Mouse (Mus musculus) adrenal gland, postnatal 36 days (tissue): ENCODE measurements around the gene Camta2. TPM values are rescaled to one million over a fixed set of nuclear protein-coding genes. Genes with fewer than 3 reads are reported as not detected.
A peak's percentile ranks its signal among the peaks of the same experiment; 100 is the strongest.

Source experiments
- DNase-seq, 2 experiments: peaks; one replicate each; pipeline ENCODE4 v3.0.0; 2021; ENCODE audit warnings: mixed read lengths in 1 of 2
- total RNA-seq, 2 experiments: library from RNA; stranded (reverse); gene quantifications; 2 replicates each; pipeline ENCODE4 v1.2.3; 2021

The Camta2 gene
- total RNA-seq, 2 experiments from 2014 or later: 36.5 to 45.7 TPM

DNA sequence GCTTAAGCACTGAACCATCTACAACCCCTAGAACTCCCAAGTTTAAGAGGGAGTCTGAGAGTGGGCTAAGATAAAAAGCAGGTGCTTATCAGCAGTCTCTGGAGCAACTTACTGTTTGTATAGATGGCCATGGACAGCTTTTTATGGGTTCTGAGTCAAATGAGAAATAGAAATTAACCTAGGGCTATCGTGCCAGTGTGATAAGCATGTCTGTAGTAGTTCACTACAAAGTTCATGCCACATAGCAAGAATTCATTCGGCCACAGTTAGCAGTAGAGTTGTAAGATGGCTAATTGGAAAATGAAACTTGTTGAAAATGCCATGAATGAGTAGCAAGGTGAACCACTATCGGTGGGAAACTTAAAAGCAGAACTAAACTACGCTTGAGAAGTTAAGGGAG, 39.4 kb downstream of the Camta2 start:
- DNase-seq: no peak

GRCm38 (mm10) chr11:70647716-70648420, 40.0 kb downstream of the Camta2 start:
- peak; percentile 53 to 58 for DNase-seq

GRCm38 (mm10) chr11:70646691-70647650, 40.9 kb downstream of the Camta2 start, which contains the start of the genes Rnf167 and Slc25a11:
Rnf167 (plus strand) TSS chr11:70647235.
Slc25a11 (minus strand) TSS chr11:70647479.
- peak; percentile 96 to 97 for DNase-seq

DNA sequence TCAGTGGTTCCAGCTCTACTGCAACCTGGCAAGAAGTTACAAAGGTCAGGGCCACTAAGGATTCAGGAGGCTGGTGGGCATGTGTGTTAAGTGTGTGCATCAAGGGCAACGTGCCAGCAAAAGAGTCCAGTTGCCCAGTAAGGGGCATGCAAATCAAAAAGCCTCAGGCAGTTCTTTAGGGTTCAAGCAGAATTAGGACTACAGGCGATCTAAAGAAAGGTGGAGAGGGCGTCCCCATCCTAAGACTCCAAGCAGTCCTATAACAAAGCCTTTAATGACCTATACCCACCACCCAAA, 41.7 kb downstream of the Camta2 start:
- no peak for DNase-seq

DNA sequence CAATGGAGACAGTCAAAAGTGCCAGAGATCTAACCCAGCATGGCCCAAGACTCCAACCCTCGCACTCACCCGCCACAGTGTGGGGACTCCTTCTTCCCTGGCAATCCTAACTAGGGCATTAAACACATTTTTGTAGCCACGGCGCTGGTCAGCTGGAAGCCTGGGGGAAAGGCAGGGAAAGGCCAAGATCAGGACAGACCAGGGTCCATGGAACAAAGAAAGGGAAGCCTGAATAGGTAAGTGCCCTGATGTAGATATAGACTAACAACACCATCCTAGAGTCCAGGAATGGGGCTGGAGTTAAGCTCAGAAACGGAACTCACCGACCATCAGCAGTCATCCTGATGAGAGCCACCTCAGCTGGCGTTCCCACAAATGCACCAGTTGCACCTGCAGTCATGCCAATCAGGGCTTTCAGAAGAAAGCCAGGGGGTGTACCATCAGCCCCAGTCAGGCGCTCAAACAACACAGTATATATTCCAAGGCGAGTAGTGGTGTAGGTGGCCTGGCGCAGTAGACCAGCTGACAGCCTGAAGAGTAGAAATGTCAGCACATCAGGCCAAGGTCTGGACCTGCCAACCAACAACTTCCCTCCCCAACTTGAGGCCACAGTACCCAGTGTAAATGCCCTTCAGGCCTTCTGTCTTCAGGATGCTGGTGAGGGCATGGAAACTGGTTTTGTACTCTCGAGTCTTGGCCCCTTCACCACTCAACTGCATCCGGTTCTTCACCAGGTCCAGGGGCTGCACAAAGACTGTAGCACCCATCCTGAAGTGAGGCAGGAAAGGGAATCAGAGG, 42.2 kb downstream of the Camta2 start:
- no peak for DNase-seq

- no peak for DNase-seq
These were observed 43.3 kb downstream of the Camta2 start for GRCm38 (mm10) chr11:70644564-70645103.

GRCm38 (mm10) chr11:70643051-70643450, 44.9 kb downstream of the Camta2 start:
- no peak for DNase-seq

- no peak for DNase-seq
These were observed 46.7 kb downstream of the Camta2 start for GRCm38 (mm10) chr11:70641241-70641640.

DNA sequence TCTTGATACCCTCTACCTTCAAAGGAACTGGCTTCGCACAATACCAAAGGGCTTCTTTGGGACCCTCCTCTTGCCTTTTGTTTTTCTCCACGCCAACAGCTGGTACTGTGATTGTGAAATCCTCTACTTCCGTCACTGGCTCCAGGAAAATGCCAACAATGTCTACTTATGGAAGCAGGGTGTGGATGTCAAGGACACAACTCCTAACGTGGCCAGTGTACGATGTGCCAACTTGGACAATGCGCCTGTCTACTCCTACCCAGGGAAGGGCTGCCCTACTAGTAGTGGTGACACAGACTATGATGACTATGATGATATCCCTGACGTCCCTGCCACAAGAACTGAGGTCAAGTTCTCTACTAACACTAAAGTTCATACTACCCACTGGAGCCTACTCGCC, 47.9 kb downstream of the Camta2 start:
- DNase-seq: peak in 1 of 2 experiments; percentile 52

DNA sequence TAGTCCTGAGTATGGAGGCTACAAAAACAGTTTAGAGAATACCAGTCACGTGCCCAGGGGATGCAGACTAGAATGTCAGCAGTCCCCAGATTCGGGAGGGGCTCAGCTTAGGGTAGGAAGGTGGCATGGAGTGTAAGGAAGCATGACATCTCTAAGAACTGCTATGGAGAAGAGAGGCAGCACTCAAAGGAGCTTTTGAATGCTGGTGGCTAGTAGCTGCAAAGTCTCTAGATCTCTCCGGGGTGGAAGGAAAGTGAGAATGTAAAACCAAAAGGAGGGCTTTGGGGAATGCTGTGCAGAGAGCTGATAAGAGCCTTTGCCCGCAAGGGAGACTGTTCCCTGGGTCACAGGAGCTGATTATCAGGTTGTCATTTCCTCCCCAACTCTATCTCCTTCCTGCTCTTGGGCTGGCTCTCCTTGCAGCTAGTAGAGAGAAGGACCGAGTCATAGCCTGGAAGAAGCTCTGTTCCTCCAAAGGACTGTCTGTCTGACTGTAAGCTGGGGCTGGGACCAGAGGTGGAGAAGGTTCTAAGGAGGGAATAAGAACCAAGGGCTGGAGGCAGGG, 49.1 kb downstream of the Camta2 start, which contains the start of gene Gp1ba:
Gp1ba (plus strand) TSS at position 409 of the 565 bp plus-strand sequence.
- DNase-seq: no peak

GRCm38 (mm10) chr11:70638293-70638692, 49.6 kb downstream of the Camta2 start:
- no peak for DNase-seq

DNA sequence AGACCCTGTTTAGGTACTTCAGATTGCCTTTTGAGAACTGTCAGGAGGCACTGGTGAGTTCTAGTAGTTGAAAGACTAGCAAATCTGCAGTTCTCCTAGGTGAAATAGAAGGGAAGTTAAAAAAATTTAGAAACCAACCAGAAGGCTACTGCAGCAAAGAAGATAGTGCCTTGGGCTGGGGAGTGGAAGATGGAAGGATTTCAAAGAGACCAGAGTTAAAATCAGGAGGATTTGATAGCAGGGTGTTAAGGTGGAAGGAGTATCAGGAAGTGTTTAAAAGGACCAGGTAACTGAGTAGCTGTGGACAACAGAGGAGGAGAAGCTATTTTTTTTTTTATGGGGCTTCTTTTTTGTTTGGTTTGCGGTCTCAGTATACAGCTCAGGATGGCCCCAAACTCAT, 50.1 kb downstream of the Camta2 start:
- DNase-seq: no peak

DNA sequence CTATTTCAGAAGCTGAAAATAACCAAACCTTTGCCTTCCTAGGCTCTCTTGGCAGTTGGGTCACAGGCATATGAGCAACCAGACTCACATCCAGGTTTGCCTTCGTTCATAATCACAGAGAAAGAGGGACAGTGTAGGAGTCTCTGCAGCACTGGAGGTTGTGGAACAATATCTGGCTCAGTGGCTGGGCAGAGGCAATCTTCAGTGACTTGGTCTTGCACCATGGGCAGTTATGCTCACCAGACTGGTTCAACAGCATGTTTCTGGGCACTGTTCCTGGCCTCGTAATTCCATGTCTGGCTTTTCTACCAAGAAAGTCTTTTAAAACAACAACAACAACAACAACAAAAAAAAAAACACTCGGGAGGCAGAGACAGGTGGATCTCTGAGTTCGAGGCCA, 52.3 kb downstream of the Camta2 start:
- DNase-seq: no peak

- no peak for DNase-seq
These were observed 57.8 kb downstream of the Camta2 start for GRCm38 (mm10) chr11:70630129-70630528.

- DNase-seq: no peak
These were observed 58.3 kb downstream of the Camta2 start for GRCm38 (mm10) chr11:70629557-70629956.

DNA sequence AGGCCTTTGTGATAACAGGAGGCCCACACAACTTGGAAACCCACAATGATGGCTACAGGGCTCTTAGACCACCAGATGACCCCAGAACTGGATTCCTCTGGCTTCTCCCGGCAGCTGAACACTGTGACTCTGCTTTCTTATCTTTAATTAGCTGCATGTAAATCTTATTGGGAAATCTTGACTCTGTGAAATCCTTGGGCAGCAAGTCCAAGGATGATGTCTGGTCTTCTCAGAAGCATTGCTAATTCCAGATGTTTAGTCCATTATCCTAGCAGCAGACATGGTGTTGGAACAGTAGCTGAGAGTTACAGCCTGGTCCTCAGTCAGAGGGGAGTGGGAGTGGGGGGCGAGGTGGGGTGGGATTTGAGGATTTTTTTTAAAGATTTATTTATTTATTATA, 59.5 kb downstream of the Camta2 start:
- no peak for DNase-seq

DNA sequence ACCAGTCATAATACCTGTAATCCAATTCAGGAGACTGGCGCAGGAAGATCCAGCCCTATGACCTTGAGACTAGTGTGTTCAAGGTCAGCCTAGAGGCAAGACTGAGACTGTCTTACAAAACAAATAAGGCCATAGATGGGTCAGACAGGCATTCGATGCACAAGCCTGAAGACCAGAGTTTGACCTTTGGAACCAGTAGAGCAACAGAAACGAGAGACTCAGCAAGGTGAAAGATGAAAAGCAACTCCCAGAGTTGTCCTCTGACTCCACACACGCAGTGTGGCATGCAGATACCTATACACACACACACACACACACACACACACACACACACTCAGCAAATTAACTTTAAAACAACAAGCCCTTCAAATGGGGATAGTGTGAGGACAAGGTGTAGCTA, 61.0 kb downstream of the Camta2 start:
- DNase-seq: no peak

- DNase-seq: peak; percentile 54 to 65
These were observed 62.4 kb downstream of the Camta2 start for GRCm38 (mm10) chr11:70625473-70625872.

DNA sequence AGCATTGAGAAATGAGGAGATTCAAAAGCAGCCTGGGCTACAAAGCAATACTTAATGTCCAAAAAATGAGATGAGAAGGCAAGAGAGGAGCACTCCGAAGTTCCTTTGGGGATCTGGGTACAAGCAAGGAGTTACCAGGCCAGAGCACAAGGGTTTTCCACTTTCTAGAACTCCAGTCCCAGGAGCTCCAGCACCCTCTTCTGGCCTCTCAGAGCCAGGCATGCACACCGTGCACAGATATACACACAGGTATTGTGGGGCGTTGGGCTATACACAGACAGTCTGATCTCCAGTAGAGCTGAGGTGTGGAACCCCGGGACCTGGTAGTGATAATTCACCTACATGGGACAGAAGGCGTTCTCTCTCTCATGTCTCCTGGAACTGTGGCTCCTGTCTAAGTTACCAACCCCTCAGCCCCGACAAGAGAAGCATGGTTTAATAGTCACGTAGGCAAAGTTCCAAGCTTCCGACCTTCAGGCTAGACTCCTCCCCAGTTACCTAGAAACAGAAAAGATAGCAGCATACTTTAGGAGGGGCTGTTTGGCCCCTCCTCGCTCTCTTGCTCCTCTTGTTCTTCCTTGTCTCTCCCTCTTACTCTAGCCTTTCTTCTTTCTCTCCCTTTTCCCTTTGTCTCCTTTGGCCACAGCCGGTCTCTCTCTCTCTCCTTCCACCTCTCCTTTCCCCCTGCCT, 64.7 kb downstream of the Camta2 start:
- DNase-seq: peak; percentile 36 to 62

DNA sequence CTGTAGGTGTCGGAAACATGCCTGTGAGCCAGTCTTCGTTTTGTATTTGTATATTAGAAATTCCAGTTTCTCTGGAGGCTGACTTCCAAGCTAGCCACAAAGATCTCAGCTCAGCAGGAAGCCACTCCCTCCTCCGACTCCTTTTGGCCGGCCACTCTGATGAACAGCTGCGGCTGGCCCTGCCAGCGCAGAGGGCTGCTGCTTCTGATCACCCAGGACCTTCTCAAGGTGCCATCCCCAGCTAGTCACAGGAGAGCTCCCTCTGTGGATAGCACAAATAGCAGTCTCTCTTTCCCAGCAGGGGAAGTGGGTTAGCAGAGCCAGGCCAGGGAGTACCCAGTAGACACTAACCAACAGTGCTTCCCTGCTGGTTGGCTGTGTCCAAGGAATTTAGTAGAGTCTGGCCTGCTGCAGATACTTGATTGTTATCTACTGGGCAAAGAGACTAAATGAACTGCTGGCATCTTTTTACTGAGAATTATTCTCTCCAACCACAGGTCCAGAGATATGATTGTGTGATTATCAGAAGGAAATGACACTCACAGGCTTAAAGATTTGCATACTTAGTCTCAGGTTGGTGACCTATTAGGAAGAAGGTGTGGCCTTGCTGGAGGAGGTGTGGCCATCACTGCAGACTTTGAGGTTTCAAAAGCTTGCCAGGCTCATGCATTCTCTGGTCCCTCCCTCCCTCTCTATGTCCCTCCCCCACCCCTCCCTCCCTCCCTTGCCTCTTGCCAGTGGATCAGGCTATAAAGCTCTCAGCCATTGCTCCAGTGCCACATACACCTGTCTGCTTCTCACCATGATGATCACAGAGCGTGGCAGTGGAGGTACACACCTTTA, 65.7 kb downstream of the Camta2 start:
- no peak for DNase-seq
